Mouse (Mus musculus) lung, postnatal 0 days (tissue): ENCODE measurements around the gene Zfp600.
"Not testable (repeated sequence)": the region's sequence is repeated elsewhere in the genome, so short reads cannot be mapped to it uniquely, and the experiment has no call there.

Experiments used
- CTCF ChIP-seq: IDR thresholded peaks from 2 replicates; pipeline ENCODE4 v1.5.1; 2016; ENCODE audit warnings: antibody characterized with exemption, mild to moderate bottlenecking
- EP300 ChIP-seq: IDR thresholded peaks from 2 replicates; pipeline ENCODE4 v1.6.1; 2016; ENCODE audit warnings: antibody characterized with exemption, mild to moderate bottlenecking, control low read depth

DNA sequence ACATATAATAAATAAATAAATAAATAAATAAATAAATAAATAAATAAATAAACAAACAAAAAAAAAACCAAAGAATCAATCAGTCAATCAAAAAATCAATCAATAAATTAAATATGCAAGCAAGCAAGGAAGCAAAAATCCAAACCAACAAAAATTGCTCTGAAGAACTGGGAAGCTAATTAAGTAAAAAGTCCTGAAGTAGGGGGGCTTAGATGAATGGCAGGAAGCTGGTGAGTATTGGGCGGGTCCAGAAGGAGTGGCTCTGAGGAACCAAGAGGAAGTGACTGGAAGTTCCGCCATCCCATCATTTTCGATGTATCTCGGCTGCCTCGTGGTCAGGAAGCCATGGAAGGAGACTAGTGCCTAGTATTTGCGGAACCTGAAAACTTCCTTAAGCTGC is at the start of gene Zfp600:
- not testable (repeated sequence) for TF ChIP-seq CTCF, EP300
